Mouse (Mus musculus) T-cell, adult 66 days (primary cell): ENCODE measurements around the gene Gm13083. TPM values are rescaled to one million over a fixed set of nuclear protein-coding genes. Genes with fewer than 3 reads are reported as not detected.

Experiments
- total RNA-seq, 2 experiments: library from RNA; stranded (reverse); gene quantifications; 3 replicates in 1 of 2; 4 replicates in 1 of 2; pipeline ENCODE4 v1.2.4; 2023

Gm13083 gene
- total RNA-seq: not detected

DNA sequence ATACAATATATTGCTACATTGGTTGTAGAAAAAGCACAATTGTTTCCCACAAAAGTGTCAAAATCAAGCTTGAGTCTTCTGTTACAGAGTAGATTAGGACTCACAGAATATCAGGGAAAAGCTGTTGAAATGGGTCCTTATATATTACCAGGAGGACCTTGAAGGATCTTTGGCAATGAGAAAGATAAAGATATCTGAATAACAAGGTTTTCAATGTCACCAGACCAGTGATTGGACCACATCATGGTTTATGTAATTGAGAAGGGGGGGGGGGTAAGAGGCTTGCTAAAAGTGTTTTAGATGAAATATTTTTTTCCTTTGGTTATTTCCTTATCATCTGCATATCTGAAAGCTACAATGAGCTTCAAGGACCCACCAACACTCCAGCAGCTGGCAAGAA, at the start of gene Gm13083:
Gene Gm13083 (plus strand): TSS at position 301 of the 400 bp plus-strand sequence.

DNA sequence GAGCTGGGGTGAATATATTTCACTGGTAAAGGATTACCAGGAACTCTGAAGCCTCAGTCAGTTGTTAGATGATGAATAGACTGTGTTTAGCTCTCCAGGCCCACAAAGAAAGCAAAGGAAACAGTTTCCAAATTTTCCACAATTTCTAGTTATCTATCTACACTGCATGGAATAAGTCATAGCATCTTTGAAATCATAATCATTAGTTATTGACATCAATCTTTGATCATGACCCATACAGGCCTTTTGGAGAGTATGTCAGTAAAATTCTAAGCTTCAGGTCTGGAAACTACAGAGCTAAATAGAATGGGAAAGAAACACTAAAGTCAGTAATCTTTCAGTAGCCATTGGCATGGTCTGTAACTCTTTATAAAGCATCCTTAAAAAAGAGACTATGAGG, 42.3 kb downstream of the Gm13083 start, which contains the start of gene Gm13088:
Gene Gm13088 (minus strand): TSS at position 101 of the 400 bp plus-strand sequence.

Other genes with a start within 250 kb of the Gm13083 start
- gene Pramel1, start 220.6 kb upstream of the Gm13083 start, total RNA-seq: not detected
- 10 to 100 TPM; 49.3 to 52.1 TPM for gene Pramef8, start 202.6 kb upstream of the Gm13083 start, total RNA-seq
- gene Oog4, start 164.7 kb upstream of the Gm13083 start, total RNA-seq: not detected
- not detected for gene Gm13043, start 103.7 kb upstream of the Gm13083 start, total RNA-seq
- gene Gm13040, start 79.0 kb upstream of the Gm13083 start, total RNA-seq: not detected
- gene BC080695, start 63.3 kb upstream of the Gm13083 start, total RNA-seq: not detected
- not detected for gene Gm13057, start 63.3 kb upstream of the Gm13083 start, total RNA-seq
- gene Gm13088, start 42.2 kb downstream of the Gm13083 start, total RNA-seq: not detected
- gene Gm13089, start 87.7 kb downstream of the Gm13083 start, total RNA-seq: not detected
- gene Gm13078, start 104.5 kb downstream of the Gm13083 start, total RNA-seq: not detected
- gene Gm13023, start 174.3 kb downstream of the Gm13083 start, total RNA-seq: not detected
- gene Gm13084, start 201.1 kb downstream of the Gm13083 start, total RNA-seq: not detected
- gene Gm13103, start 231.5 kb downstream of the Gm13083 start, total RNA-seq: not detected